Mouse (Mus musculus) layer of hippocampus, postnatal 25 days (tissue): ENCODE measurements around the gene Parp6. TPM values are rescaled to one million over a fixed set of nuclear protein-coding genes. Genes with fewer than 3 reads are reported as not detected.

Source experiments
- DNase-seq, 2 experiments: peaks; one replicate each; pipeline ENCODE4 v3.0.0; 2022; ENCODE audit warnings: mixed read lengths in 2 of 2, low spot score in 1 of 2; ENCODE audit errors: extremely low spot score in 1 of 2
- total RNA-seq, 2 experiments: library from RNA; stranded (reverse); gene quantifications; 2 replicates each; pipeline ENCODE4 v1.2.3; 2021

Parp6 gene
- 100 to 1,000 TPM; 138 to 142 TPM for total RNA-seq

DNA sequence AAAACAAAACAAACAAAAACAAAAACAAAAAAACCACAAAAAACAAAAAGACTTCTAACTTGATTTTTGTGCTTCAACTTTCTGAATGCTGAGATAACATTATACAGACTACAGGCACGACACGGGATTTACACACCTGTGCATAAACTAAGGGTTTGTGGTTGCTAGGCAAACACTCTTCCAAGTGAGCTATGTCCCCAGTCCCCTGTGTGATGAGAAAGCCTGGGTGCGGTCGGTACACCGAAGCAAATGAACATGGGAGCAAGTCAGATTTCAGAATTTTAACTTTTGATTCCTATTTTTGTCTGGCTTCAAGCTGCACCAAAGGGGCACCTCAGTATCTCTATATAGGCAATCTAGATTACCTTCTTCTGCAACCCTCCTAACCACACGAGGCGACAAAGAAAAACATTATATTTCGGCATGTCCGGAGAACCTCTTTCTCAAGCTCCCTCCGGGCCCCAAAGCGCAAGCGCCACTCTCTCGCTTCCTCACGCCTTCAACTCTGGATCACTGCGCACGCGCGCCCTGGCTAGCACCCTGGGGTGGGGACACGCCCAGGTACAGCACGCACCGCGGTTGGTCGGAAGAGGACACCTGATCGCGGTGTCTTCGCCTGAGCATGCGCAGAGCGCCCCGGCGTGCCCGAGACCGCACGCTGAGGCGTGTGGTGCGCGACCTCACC lies at the start of gene Parp6:
Gene Parp6, plus strand, starts transcription at position 663 of the 685 bp plus-strand sequence.
- DNase-seq, result peak; percentile 98 to 99

DNA sequence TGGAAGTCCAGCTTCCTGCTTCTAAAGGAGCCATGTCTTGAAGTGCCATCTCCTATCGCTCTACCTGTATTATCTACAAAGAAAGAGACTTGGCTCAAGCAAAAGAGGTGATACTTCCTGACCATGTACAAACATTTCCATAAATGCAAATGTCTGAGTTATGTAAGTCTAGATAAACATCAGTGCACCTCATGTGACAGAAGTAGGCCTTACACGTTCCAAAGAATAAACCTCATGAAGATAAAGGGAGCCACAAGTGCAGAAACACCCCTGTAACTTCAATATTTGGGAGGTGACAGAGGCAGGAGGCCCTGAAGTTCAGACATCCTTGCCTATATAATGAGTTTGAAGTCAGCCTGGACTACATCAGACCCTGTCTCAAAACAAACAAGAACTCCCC lies 45.2 kb upstream of the Parp6 start:
- no peak for DNase-seq

- no peak for DNase-seq
Measured at GRCm38 (mm10) chr9:59577401-59577800, 39.7 kb upstream of the Parp6 start.

DNA sequence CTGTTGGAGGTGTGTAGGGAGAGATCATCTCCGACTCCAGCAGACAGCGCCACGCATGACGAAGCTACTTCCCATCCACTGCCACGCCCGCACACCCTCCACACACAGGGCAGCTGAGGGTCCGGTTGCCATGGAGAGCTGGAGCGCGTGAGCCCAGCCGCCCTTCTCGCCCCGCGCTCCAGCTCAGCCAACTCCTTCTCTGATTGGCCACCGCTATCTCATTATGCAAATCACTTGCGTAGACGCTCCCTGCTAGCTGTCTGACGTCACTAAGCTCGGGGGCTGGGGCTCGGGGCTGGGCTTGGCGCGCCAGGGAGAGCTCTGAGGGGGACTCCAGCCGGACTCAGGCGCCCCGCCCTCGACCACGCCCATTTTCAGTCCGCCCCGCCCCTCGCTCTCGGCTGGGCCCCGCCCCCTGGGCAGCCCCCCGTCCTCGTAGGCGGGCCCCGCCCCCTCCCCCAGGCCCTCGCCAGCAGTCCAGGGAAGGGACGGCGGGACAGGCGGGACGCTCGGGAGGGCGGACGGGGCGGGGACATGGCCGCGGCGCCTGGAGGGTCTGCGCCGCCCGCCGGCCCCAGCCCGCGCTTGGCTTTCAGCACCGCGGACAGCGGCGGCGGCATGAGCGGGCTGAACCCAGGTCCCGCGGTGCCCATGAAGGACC lies 39.1 kb upstream of the Parp6 start, which contains the start of gene Celf6:
Gene Celf6, plus strand, starts transcription at position 74 of the 661 bp plus-strand sequence.
- peak; percentile 78 for DNase-seq

DNA sequence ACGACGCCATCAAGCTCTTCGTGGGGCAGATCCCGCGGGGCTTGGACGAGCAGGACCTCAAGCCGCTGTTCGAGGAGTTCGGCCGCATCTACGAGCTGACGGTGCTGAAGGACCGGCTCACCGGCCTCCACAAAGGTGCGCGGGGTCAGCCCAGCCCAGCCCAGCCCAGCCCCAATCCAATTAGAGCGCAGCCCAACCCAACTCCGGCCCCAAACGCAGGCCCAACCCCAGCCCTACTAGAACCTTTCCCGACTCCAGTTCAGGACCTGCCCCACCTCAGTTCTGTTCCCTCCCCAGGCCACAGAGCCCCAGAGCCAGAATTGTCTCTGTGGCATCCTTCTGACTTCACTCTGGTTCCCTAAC lies 38.6 kb upstream of the Parp6 start:
- DNase-seq, result no peak

DNA sequence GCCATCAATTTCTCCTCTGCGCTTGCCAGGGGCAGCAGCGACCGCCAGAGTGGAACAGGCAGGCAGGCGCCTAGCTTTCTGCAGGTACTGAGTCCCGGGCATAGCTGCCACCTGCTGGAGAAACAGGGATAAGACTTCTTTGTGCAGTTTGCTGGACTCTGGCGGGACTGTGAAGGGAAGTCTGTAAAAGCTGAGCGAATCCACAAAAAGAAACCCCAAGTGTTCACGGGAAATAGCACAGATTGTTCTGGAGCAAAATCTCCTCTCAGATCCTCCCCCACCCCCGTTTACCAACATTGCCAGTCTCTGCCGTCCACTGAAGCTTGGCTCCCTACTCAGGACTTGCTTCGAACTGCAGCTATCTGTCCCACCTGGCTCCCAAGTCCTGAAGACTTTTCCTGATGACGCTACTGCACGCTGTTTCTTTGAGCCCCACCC lies 32.2 kb upstream of the Parp6 start:
- DNase-seq, result peak; percentile 58 to 68

GRCm38 (mm10) chr9:59588252-59588651 lies 28.8 kb upstream of the Parp6 start:
- DNase-seq, result peak in 1 of 2 experiments; percentile 22

GRCm38 (mm10) chr9:59588710-59589671 lies 28.1 kb upstream of the Parp6 start:
- peak; percentile 46 to 58 for DNase-seq

- no peak for DNase-seq
Measured at GRCm38 (mm10) chr9:59589703-59590439, 27.2 kb upstream of the Parp6 start.

- no peak for DNase-seq
Measured at GRCm38 (mm10) chr9:59601661-59602060, 15.4 kb upstream of the Parp6 start.

DNA sequence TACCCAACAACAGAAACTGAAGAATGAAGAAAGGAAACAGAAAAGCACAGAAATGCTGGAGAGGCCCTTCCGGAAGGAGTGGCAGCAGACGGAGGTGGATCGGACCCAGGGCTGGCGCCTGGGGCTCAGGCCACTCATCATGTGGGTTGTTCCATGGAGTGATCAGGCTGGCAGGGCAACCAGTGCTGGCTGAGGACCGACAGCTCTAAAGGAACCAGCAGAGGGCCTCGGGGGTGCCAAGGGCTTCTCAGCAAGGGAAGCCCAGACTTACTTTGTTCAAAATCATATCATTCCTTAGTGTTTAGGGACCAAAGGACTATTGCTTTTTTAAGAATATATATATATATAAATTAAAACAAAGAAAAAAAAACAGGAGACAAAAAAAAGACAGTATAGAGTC lies 11.1 kb upstream of the Parp6 start:
- no peak for DNase-seq

- DNase-seq, result no peak
Measured at GRCm38 (mm10) chr9:59610950-59611349, 6.1 kb upstream of the Parp6 start.

- DNase-seq, result no peak
Measured at GRCm38 (mm10) chr9:59615797-59616196, 1.3 kb upstream of the Parp6 start.

- DNase-seq, result peak in 1 of 2 experiments; percentile 8
Measured at GRCm38 (mm10) chr9:59617307-59617973, 356 bp downstream of the Parp6 start.

- no peak for DNase-seq
Measured at GRCm38 (mm10) chr9:59638372-59638771, 21.3 kb downstream of the Parp6 start.

DNA sequence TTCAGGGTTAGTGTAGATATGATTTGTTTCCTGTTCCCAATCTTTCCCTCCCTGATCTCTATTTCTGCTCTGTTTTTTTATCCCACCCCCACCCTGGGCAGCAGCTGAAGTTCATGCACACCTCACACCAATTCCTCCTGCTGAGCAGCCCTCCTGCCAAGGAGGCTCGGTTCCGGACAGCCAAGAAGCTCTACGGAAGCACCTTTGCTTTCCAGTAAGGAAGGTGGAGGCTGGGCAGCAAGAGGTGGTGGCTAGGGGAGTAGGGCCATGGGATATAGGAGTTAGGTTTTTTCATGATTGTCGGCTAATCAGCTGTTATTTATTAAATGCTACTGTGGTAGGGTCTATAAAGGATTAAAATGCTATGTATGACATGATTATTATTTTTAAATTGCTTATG lies 22.9 kb downstream of the Parp6 start:
- no peak for DNase-seq

DNA sequence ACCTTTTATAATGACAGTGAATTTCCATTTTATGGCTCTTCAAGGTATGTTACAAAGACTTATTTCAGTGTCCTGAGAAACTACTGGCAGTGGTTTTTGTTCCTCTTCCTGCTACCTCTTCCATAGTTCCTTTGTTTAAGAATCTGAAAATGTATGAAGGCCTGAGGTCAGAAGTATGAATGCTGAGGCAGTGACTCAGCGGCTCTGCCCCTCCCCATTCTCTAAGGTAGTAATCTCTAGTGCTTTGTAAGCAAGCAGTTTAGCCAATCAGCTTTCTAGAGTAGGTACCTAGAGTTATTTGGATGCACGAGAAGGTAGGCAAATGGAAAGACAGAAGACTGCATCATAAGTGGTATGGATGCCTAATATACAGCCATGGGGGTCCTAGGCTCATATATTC lies 24.2 kb downstream of the Parp6 start:
- no peak for DNase-seq

DNA sequence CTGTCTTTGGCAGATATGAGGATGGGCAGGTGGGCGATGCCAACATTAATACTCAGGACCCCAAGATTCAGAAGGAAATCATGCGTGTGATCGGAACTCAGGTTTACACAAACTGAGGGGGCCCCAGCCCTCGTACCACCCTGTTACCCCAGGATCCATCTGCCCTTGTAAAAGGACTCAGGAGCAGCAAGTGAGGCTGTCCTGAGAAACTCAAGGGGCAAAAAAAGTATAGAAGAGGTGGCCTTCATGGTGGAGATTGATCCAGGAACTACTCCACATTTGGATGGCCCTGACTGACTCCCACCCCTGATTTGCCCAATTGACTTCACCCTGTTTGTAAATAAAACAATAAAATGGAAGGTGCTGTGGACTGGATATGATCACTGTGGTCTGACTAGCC lies 32.8 kb downstream of the Parp6 start:
- DNase-seq, result no peak

GRCm38 (mm10) chr9:59653371-59653770 lies 36.3 kb downstream of the Parp6 start:
- DNase-seq, result no peak
